Comparison of ENCODE assay signal across 8 mouse cellular contexts in the genomic region with DNA sequence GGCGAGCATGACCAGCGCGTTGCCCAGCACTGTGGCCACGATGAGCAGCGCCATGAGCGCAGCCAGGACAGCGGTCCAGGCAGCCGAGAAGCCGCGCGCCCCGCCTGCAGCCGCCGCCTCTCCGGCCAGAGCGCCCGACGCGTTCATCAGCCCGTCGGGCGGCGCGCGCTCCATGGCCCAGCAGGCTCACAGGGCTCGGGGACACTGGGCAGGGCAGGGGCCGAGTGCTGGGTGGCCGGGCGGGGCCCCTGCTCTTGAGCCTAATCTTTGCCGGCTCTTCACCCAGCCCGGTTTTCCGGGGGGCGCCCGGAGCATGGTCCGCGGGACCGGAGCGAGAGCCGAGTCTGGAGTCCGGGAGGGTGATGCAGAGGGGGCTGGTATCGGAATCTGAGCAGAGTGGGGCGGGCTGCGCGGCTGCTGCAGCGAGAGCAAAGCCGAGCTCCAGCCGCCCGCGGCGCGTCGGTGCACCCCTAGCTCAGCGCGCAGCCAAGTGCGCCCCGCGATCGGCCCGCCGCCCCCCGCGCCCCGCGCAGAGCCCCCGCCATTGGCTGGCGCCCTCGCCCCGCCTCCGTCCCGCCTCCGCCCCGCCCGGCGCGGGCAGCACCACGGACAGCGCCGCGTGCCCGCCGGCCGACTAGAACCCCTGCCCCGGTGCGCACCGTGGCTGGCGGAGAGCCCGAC. TPM values are rescaled to one million over a fixed set of nuclear protein-coding genes. Genes with fewer than 3 reads are reported as not detected.
DNase-seq lines count a peak whose midpoint lies in the region; ATAC-seq and TF ChIP-seq lines count a peak whose summit lies in the region.

A gene (minus strand): TSS at position 511 of the 681 bp plus-strand sequence.

- peak within 1 kb of the TSS; percentile 92 for H3K4me2 ChIP-seq in heart, embryonic 14.5 days (ENCODE audit: low read length)
- H3K4me2 ChIP-seq in kidney, embryonic 16.5 days (replicated peaks; ENCODE audit: low read depth, low read length) = peak within 1 kb of the TSS; percentile 94
- peak within 1 kb of the TSS; percentile 60 for H3K4me2 ChIP-seq in liver, embryonic 14.5 days (ENCODE audit: low read depth)

- peak within 1 kb of the TSS; percentile 35; the same call in 1 of the 2 replicates for H3K27ac ChIP-seq in embryonic facial prominence, embryonic 10.5 days (replicated peaks)
- H3K27ac ChIP-seq in heart, embryonic 14.5 days (replicated peaks in 1 of 2; ENCODE audit: control insufficient read depth in 1 of 2, insufficient read depth in 1 of 2, low read depth in 2 of 2, low read length in 2 of 2) = no peak within 1 kb of the TSS
- H3K27ac ChIP-seq in kidney, embryonic 16.5 days (ENCODE audit: low read length) = no peak within 1 kb of the TSS
- no peak within 1 kb of the TSS for H3K27ac ChIP-seq in liver, embryonic 14.5 days

- H3K4me1 ChIP-seq in embryonic facial prominence, embryonic 10.5 days = peaks cover 40% of the 10 kb centered on the region
- H3K4me1 ChIP-seq in heart, embryonic 14.5 days (ENCODE audit: control insufficient read depth in 2 of 2, insufficient read depth in 2 of 2, low read length in 2 of 2) = peaks cover 6 to 20% of the 10 kb centered on the region in 2 experiments; a peak in 3 of 4 replicates
- peaks cover 16% of the 10 kb centered on the region for H3K4me1 ChIP-seq in kidney, embryonic 16.5 days (ENCODE audit: insufficient read depth, low read length)
- H3K4me1 ChIP-seq in liver, embryonic 14.5 days (replicated peaks; ENCODE audit: control insufficient read depth in 2 of 2, insufficient read depth in 2 of 2, low read length in 1 of 2) = no peaks in the 10 kb centered on the region

- no peak for TF ChIP-seq CTCF in liver, embryonic 14.5 days (IDR thresholded peaks at IDR 0.05; ENCODE audit: low read depth)

- H3K27me3 ChIP-seq in embryonic facial prominence, embryonic 10.5 days (replicated peaks; ENCODE audit: low read depth, poor library complexity, severe bottlenecking) = peaks cover 77% of the 10 kb centered on the region
- peaks cover 68% of the 10 kb centered on the region for H3K27me3 ChIP-seq in heart, embryonic 14.5 days (ENCODE audit: control insufficient read depth, insufficient read depth, low read length)
- peaks cover 67% of the 10 kb centered on the region for H3K27me3 ChIP-seq in kidney, embryonic 16.5 days (ENCODE audit: insufficient read depth, low read length)
- H3K27me3 ChIP-seq in liver, embryonic 14.5 days (ENCODE audit: control insufficient read depth, insufficient read depth, low read length) = peaks cover 68% of the 10 kb centered on the region

- peak; percentile 70 for ATAC-seq in heart, embryonic 14.5 days (ENCODE audit: insufficient number of reproducible peaks, insufficient read depth, low FRiP score, low read depth)
- ATAC-seq in kidney, embryonic 16.5 days (ENCODE audit: low FRiP score, low TSS enrichment) = peak; percentile 84
- peak; percentile 78 for ATAC-seq in liver, embryonic 14.5 days (ENCODE audit: insufficient read depth)

- under 1% methylated on average over 87 of the region's 87 CpGs for WGBS in embryonic facial prominence, embryonic 10.5 days
- under 1% methylated on average over 62 of the region's 87 CpGs for WGBS in heart, embryonic 14.5 days
- under 1% methylated on average over 84 of the region's 87 CpGs for WGBS in kidney, embryonic 16.5 days
- under 1% methylated on average over 82 of the region's 87 CpGs for WGBS in liver, embryonic 14.5 days (ENCODE audit: insufficient replicate concordance)

- H3K9me3 ChIP-seq in embryonic facial prominence, embryonic 10.5 days = no peaks in the 10 kb centered on the region
- no peaks in the 10 kb centered on the region for H3K9me3 ChIP-seq in heart, embryonic 14.5 days (ENCODE audit: control insufficient read depth, low read length)
- H3K9me3 ChIP-seq in kidney, embryonic 16.5 days (ENCODE audit: low read length) = no peaks in the 10 kb centered on the region
- no peaks in the 10 kb centered on the region for H3K9me3 ChIP-seq in liver, embryonic 14.5 days (ENCODE audit: control insufficient read depth, low read length)

- H3K9ac ChIP-seq in heart, embryonic 14.5 days (ENCODE audit: low read length) = no peak within 1 kb of the TSS
- H3K9ac ChIP-seq in kidney, embryonic 16.5 days (replicated peaks; ENCODE audit: low read length) = no peak within 1 kb of the TSS
- no peak within 1 kb of the TSS for H3K9ac ChIP-seq in liver, embryonic 14.5 days (replicated peaks)

- DNase-seq in urinary bladder, adult 18-20 months (ENCODE audit: low spot score in 2 of 2) = peak; percentile 66 to 86
- no peak for DNase-seq in urinary bladder, postnatal 10 days (ENCODE audit: low spot score)
- DNase-seq in embryonic facial prominence, embryonic 10.5 days (ENCODE audit: low spot score) = peak; percentile 92
- peak in 1 of 3 experiments; percentile 33 for DNase-seq in liver, embryonic 14.5 days (ENCODE audit: low read depth in 3 of 3, low spot score in 3 of 3)
- peak; percentile 88 for DNase-seq in neural tube, embryonic 10.5 days (ENCODE audit: extremely low spot score, low spot score)
- DNase-seq in testis, postnatal 10 days (ENCODE audit: low spot score) = peak; percentile 87

- peak within 1 kb of the TSS; percentile 66 for H3K4me3 ChIP-seq in embryonic facial prominence, embryonic 10.5 days
- H3K4me3 ChIP-seq in heart, embryonic 14.5 days (ENCODE audit: control insufficient read depth in 1 of 2, insufficient read depth in 1 of 2, low read depth in 1 of 2, low read length in 2 of 2) = peak within 1 kb of the TSS; percentile 51 to 58
- H3K4me3 ChIP-seq in kidney, embryonic 16.5 days (ENCODE audit: low read length) = peak within 1 kb of the TSS; percentile 53
- H3K4me3 ChIP-seq in liver, embryonic 14.5 days (ENCODE audit: insufficient read depth in 1 of 2, low read depth in 2 of 2, low read length in 2 of 2) = peak within 1 kb of the TSS in 1 of 2 experiments; percentile 43; a peak in 2 of 4 replicates

- no peaks in the 10 kb centered on the region for H3K36me3 ChIP-seq in embryonic facial prominence, embryonic 10.5 days (replicated peaks)
- H3K36me3 ChIP-seq in heart, embryonic 14.5 days (ENCODE audit: control insufficient read depth, insufficient read depth, low read length) = no peaks in the 10 kb centered on the region
- no peaks in the 10 kb centered on the region for H3K36me3 ChIP-seq in kidney, embryonic 16.5 days (ENCODE audit: insufficient read depth, low read length)
- no peaks in the 10 kb centered on the region for H3K36me3 ChIP-seq in liver, embryonic 14.5 days (replicated peaks; ENCODE audit: control insufficient read depth, insufficient read depth, low read depth)

- no peak for TF ChIP-seq EP300 in liver, embryonic 14.5 days (IDR thresholded peaks at IDR 0.05; ENCODE audit: low read depth)

RNA-seq across cellular contexts. Expression of the gene that starts here (rescaled TPM):
- 0.49 and 0.67 TPM in 2 replicates for polyA plus RNA-seq in embryonic facial prominence, embryonic 10.5 days (2016; fragmentation: Nextera tagmentation; extraction: Ambion mirVana)
- not detected in 2 replicates for polyA plus RNA-seq in heart, embryonic 14.5 days (2014; fragmentation: Nextera tagmentation; extraction: Ambion mirVana)
- not detected in 2 replicates for polyA plus RNA-seq in kidney, embryonic 16.5 days (2015; fragmentation: Nextera tagmentation; extraction: Ambion mirVana)
- polyA plus RNA-seq in liver, embryonic 14.5 days (2012; rRNA removed) = 0.02 TPM in 1 of 2 replicates, not detected in the other
- not detected in 2 replicates for polyA plus RNA-seq in liver, embryonic 14.5 days (2014; fragmentation: Nextera tagmentation; extraction: Ambion mirVana)

Comparison
In these comparisons a context has a peak if more than half of its experiments do, and no peak if none do; other contexts are left out.
1. Peak in DNase-seq, H3K4me3 ChIP-seq and H3K27ac ChIP-seq in embryonic facial prominence, embryonic 10.5 days; RNA of the gene not detected or under 1 TPM.
2. Peak in ATAC-seq, H3K4me3 ChIP-seq and H3K4me2 ChIP-seq in heart, embryonic 14.5 days; RNA of the gene not detected or under 1 TPM.
3. Peak in ATAC-seq, H3K4me3 ChIP-seq and H3K4me2 ChIP-seq in kidney, embryonic 16.5 days; RNA of the gene not detected or under 1 TPM.
4. Peak in ATAC-seq and H3K4me2 ChIP-seq in liver, embryonic 14.5 days; RNA of the gene not detected or under 1 TPM.